Mouse (Mus musculus) MEL (cell line): Measurements from ENCODE around the gene Mbd3. TPM values are rescaled to one million over a fixed set of nuclear protein-coding genes. Genes with fewer than 3 reads are reported as not detected.

ENCODE experiments used
- DNase-seq: peaks from one replicate; pipeline ENCODE4 v3.0.0; 2011; ENCODE audit warnings: low read depth, low spot score
- H3K27ac ChIP-seq: 2 replicates; pipeline ENCODE4 v1.5.1; 2012; ENCODE audit warnings: low read depth, mild to moderate bottlenecking, control low read depth, low read length, moderate library complexity; ENCODE audit not compliant: control insufficient read depth
- H3K27me3 ChIP-seq, 2 experiments: fragments of 150-350 bp in 1 of 2; sonication (generic) in 1 of 2; 2 replicates each; pipeline ENCODE4 v1.6.1; 2012; ENCODE audit warnings: low read length in 2 of 2, mild to moderate bottlenecking in 2 of 2, improper control_type of control experiment in 1 of 2, moderate library complexity in 1 of 2; ENCODE audit not compliant: insufficient read depth in 2 of 2, control insufficient read depth in 1 of 2
- H3K36me3 ChIP-seq, 2 experiments: 2 replicates each; pipeline ENCODE4 v1.6.1; 2012 to 2014; ENCODE audit warnings: low read length in 2 of 2, improper control_type of control experiment in 1 of 2, inconsistent platforms in 1 of 2, mild to moderate bottlenecking in 1 of 2; ENCODE audit not compliant: insufficient read depth in 2 of 2, control insufficient read depth in 1 of 2
- H3K4me1 ChIP-seq, 2 experiments: fragments of 150-350 bp in 1 of 2; sonication (generic) in 1 of 2; 2 replicates each; pipeline ENCODE4 v1.6.1; 2012; ENCODE audit warnings: low read length in 2 of 2, improper control_type of control experiment in 1 of 2, mild to moderate bottlenecking in 1 of 2; ENCODE audit not compliant: insufficient read depth in 2 of 2, control insufficient read depth in 1 of 2
- H3K4me3 ChIP-seq, 2 experiments: fragments of 150-350 bp in 1 of 2; sonication (generic) in 1 of 2; 2 replicates each; pipeline ENCODE4 v1.5.1; 2012; ENCODE audit warnings: low read depth in 2 of 2, low read length in 2 of 2, mild to moderate bottlenecking in 2 of 2, moderate library complexity in 2 of 2, control low read depth in 1 of 2, improper control_type of control experiment in 1 of 2; ENCODE audit not compliant: control insufficient read depth in 1 of 2, insufficient read depth in 1 of 2
- H3K79me2 ChIP-seq: 2 replicates; pipeline ENCODE4 v1.6.1; 2012; ENCODE audit warnings: mild to moderate bottlenecking, low read length, moderate library complexity; ENCODE audit not compliant: control insufficient read depth, poor library complexity, insufficient read depth
- H3K9ac ChIP-seq: 2 replicates; pipeline ENCODE4 v1.6.1; 2012; ENCODE audit warnings: low read depth, mild to moderate bottlenecking, control low read depth, low read length, moderate library complexity; ENCODE audit not compliant: control insufficient read depth, poor library complexity, severe bottlenecking
- H3K9me3 ChIP-seq: fragments of 150-350 bp; sonication (generic); replicated peaks from 2 replicates; pipeline ENCODE4 v1.6.1; 2012; ENCODE audit warnings: mild to moderate bottlenecking, low read length, improper control_type of control experiment, moderate library complexity; ENCODE audit not compliant: insufficient read depth
- CHD1 ChIP-seq: IDR thresholded peaks from 2 replicates; pipeline ENCODE4 v1.6.1; 2012; ENCODE audit warnings: low read depth, mild to moderate bottlenecking, inconsistent platforms, low read length, improper control_type of control experiment
- ELF1 ChIP-seq: IDR thresholded peaks from 2 replicates; pipeline ENCODE4 v1.6.1; 2014; ENCODE audit warnings: low read depth, mild to moderate bottlenecking, inconsistent platforms, low read length, improper control_type of control experiment, moderate library complexity
- EP300 ChIP-seq, 2 experiments: IDR thresholded peaks; 2 replicates each; pipeline ENCODE4 v1.6.1; 2011; ENCODE audit warnings: improper control_type of control experiment in 2 of 2, low read length in 2 of 2, low read depth in 1 of 2, mild to moderate bottlenecking in 1 of 2
- ETS1 ChIP-seq: IDR thresholded peaks from 2 replicates; pipeline ENCODE4 v1.6.1; 2012; ENCODE audit warnings: low read depth, mild to moderate bottlenecking, inconsistent platforms, low read length, improper control_type of control experiment, moderate library complexity
- GABPA ChIP-seq: IDR thresholded peaks from 2 replicates; pipeline ENCODE4 v1.6.1; 2012; ENCODE audit warnings: low read depth, mild to moderate bottlenecking, inconsistent platforms, low read length, improper control_type of control experiment, moderate library complexity
- HCFC1 ChIP-seq: IDR thresholded peaks from 2 replicates; pipeline ENCODE4 v1.6.1; 2012; ENCODE audit warnings: low read depth, mild to moderate bottlenecking, inconsistent platforms, low read length, improper control_type of control experiment, moderate library complexity
- KAT2A ChIP-seq: conservative IDR thresholded peaks from 2 replicates; pipeline ENCODE4 v1.6.1; 2012; ENCODE audit warnings: low read depth, low read length, improper control_type of control experiment, inconsistent platforms
- MEF2A ChIP-seq: IDR thresholded peaks from 2 replicates; pipeline ENCODE4 v1.6.1; 2014; ENCODE audit warnings: low read depth, mild to moderate bottlenecking, inconsistent platforms, low read length, improper control_type of control experiment; ENCODE audit not compliant: poor library complexity, insufficient replicate concordance, severe bottlenecking; ENCODE audit errors: extremely low read depth
- MXI1 ChIP-seq: IDR thresholded peaks from 2 replicates; pipeline ENCODE4 v1.6.1; 2011; ENCODE audit warnings: mild to moderate bottlenecking, low read depth, low read length, improper control_type of control experiment
- MYC ChIP-seq: IDR thresholded peaks from 2 replicates; pipeline ENCODE4 v1.6.1; 2011; ENCODE audit warnings: low read depth, mild to moderate bottlenecking, low read length, improper control_type of control experiment, moderate library complexity
- NELFE ChIP-seq: IDR thresholded peaks from 2 replicates; pipeline ENCODE4 v1.6.1; 2011; ENCODE audit warnings: low read depth, low read length, improper control_type of control experiment
- NRF1 ChIP-seq: IDR thresholded peaks from 2 replicates; pipeline ENCODE4 v1.6.1; 2014; ENCODE audit warnings: low read depth, mild to moderate bottlenecking, inconsistent platforms, low read length, improper control_type of control experiment, moderate library complexity; ENCODE audit not compliant: poor library complexity, insufficient read depth, severe bottlenecking
- POLR2AphosphoS5 ChIP-seq: IDR thresholded peaks from 2 replicates; pipeline ENCODE4 v1.6.1; 2012; ENCODE audit warnings: low read depth, borderline replicate concordance, mild to moderate bottlenecking, inconsistent platforms, low read length, moderate library complexity, mixed read lengths
- RAD21 ChIP-seq: IDR thresholded peaks from 2 replicates; pipeline ENCODE4 v1.6.1; 2011; ENCODE audit warnings: mild to moderate bottlenecking, low read depth, low read length, improper control_type of control experiment
- SIN3A ChIP-seq: IDR thresholded peaks from 2 replicates; pipeline ENCODE4 v1.6.1; 2012; ENCODE audit warnings: low read length, improper control_type of control experiment, inconsistent platforms
- SMC3 ChIP-seq: IDR thresholded peaks from 2 replicates; pipeline ENCODE4 v1.6.1; 2011; ENCODE audit warnings: low read depth, low read length, improper control_type of control experiment
- TBP ChIP-seq: IDR thresholded peaks from 2 replicates; pipeline ENCODE4 v1.8.0; 2011; ENCODE audit warnings: low read depth, low read length, improper control_type of control experiment
- ZNF384 ChIP-seq: IDR thresholded peaks from 2 replicates; pipeline ENCODE4 v1.6.1; 2012; ENCODE audit warnings: low read depth, mild to moderate bottlenecking, inconsistent platforms, low read length, improper control_type of control experiment
- polyA plus RNA-seq, 2 experiments: library from polyadenylated mRNA; stranded (reverse) in 1 of 2; unstranded in 1 of 2; fragments of >175 nt in 1 of 2; fragments of >200 nt in 1 of 2; gene quantifications; 2 replicates each; pipeline versions ENCODE4 v1.2.1 to v1.2.4; 2012; ENCODE audit warnings: low replicate concordance in 2 of 2, low read depth in 1 of 2; ENCODE audit not compliant: insufficient read length in 2 of 2, insufficient read depth in 1 of 2, missing spikeins in 1 of 2
- total RNA-seq: library from RNA; depleted of rRNA; stranded (reverse); fragments of 300-350 nt; gene quantifications from 2 replicates; pipeline ENCODE4 v1.2.3, GENCODE M21; 2012

The Mbd3 gene
- total and polyA plus RNA-seq, 3 experiments, result 81.4 to 289 TPM; not detected in 1

GRCm38 (mm10) chr10:80435764-80436163 lies 36.4 kb upstream of the Mbd3 start:
- Histone ChIP-seq H3K9me3 (no peaks in the 10 kb centered on the region), H3K27ac (peak overlapping the region; percentile 79), H3K4me1 (peaks cover 6 to 34% of the 10 kb centered on the region in 2 experiments; a peak in 3 of 4 replicates), H3K79me2 (peaks cover 23% of the 10 kb centered on the region), H3K27me3 (no peaks in the 10 kb centered on the region), H3K36me3 (peaks cover 0 to 27% of the 10 kb centered on the region in 2 experiments; a peak in 2 of 4 replicates), H3K9ac (peak overlapping the region; percentile 57), H3K4me3 (peak overlapping the region; percentile 4 to 25; a peak in 3 of 4 replicates)
- DNase-seq, result peak; percentile 72
- TF ChIP-seq HCFC1 (peak; percentile 26; the same call in 1 of the 2 replicates), MXI1 (0 out of 2 replicates have a peak, but pooled peaks have one; percentile 23), MEF2A (no peak), ETS1 (0 out of 2 replicates have a peak, but pooled peaks have one; percentile 42), EP300 (IDR thresholded peaks at IDR 0.05; ENCODE audit: low read depth in 1 of 2, low read length in 2 of 2) (peak; percentile 36 to 58; a peak in 1 of 4 replicates), SIN3A (peak; percentile 50), ELF1 (no peak), TBP (peak; percentile 23; the same call in 1 of the 2 replicates)

DNA sequence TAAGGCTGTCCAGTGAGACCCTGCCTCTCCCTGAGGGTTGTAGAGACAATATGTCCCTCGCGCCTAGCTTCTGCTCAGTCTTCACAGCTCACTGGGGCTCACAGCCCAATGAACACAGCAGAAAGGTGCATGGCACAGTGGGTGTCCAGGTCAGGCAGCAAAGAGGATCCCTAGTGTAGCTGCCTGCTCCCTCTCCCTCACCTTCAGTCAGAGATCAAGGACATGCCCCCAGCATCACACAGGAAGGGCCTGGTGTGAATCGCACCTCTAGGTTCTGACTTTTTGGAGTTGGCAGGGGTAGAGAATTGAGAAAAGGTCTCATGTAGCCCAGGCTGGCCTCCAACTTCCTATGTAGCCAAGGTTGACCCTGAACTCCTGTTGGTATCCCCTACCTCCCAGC lies 35.5 kb upstream of the Mbd3 start:
- Histone ChIP-seq H3K4me3 (no peak overlapping the region), H3K36me3 (peaks cover 0 to 27% of the 10 kb centered on the region in 2 experiments; a peak in 2 of 4 replicates), H3K4me1 (peaks cover 6 to 34% of the 10 kb centered on the region in 2 experiments; a peak in 3 of 4 replicates), H3K9me3 (no peaks in the 10 kb centered on the region), H3K79me2 (peaks cover 25% of the 10 kb centered on the region), H3K27me3 (no peaks in the 10 kb centered on the region), H3K27ac (no peak overlapping the region), H3K9ac (peak overlapping the region; percentile 12; the same call in 1 of the 2 replicates)
- no peak for DNase-seq
- TF ChIP-seq NRF1, result no peak
- no peak for TF ChIP-seq SMC3
- no peak for TF ChIP-seq MYC
- no peak for TF ChIP-seq SIN3A
- no peak for TF ChIP-seq CHD1
- TF ChIP-seq MEF2A, result no peak
- no peak for TF ChIP-seq RAD21
- no peak for TF ChIP-seq GABPA
- no peak for TF ChIP-seq TBP
- TF ChIP-seq KAT2A, result no peak
- TF ChIP-seq ZNF384, result no peak
- TF ChIP-seq MXI1, result no peak
- TF ChIP-seq POLR2AphosphoS5, result no peak
- no peak for TF ChIP-seq NELFE
- TF ChIP-seq ETS1, result no peak
